Mouse (Mus musculus) cortical plate, adult 2 months (tissue): ENCODE data around the gene Chd6. TPM values are rescaled to one million over a fixed set of nuclear protein-coding genes. Genes with fewer than 3 reads are reported as not detected.

Experiments used
- H3K27ac ChIP-seq: fragments of 200-500 bp; 2 replicates; pipeline ENCODE4 v1.5.1; 2012; ENCODE audit warnings: low read length, control low read depth, inconsistent platforms; ENCODE audit not compliant: insufficient read depth
- H3K4me1 ChIP-seq: fragments of 200-500 bp; 2 replicates; pipeline ENCODE4 v1.6.1; 2011; ENCODE audit warnings: low read length; ENCODE audit not compliant: control insufficient read depth, insufficient read depth
- H3K4me3 ChIP-seq: fragments of 200-500 bp; 2 replicates; pipeline ENCODE4 v1.5.1; 2011; ENCODE audit warnings: mild to moderate bottlenecking, low read length, control low read depth; ENCODE audit not compliant: insufficient read depth
- CTCF ChIP-seq: fragments of 200-500 bp; IDR thresholded peaks from 2 replicates; pipeline ENCODE4 v1.5.1; 2011; ENCODE audit warnings: mild to moderate bottlenecking, control low read depth, low read length; ENCODE audit not compliant: insufficient read depth; ENCODE audit errors: extremely low read depth
- POLR2A ChIP-seq: fragments of 200-500 bp; IDR thresholded peaks from 2 replicates; pipeline ENCODE4 v1.6.1; 2011; ENCODE audit warnings: mild to moderate bottlenecking, low read length, control low read depth; ENCODE audit not compliant: insufficient read depth; ENCODE audit errors: extremely low read depth
- polyA plus RNA-seq: library from polyadenylated mRNA; depleted of rRNA; stranded (reverse); fragments of >200 nt; gene quantifications from 2 replicates; pipeline ENCODE4 v1.2.3, GENCODE M21; 2012

The Chd6 gene
- polyA plus RNA-seq, 1 experiment: 26.7 TPM

- H3K4me3 ChIP-seq: no peak overlapping the region
- no peak overlapping the region for H3K27ac ChIP-seq
- TF ChIP-seq CTCF (no peak), POLR2A (no peak)
- no peaks in the 10 kb centered on the region for H3K4me1 ChIP-seq
Measured at GRCm38 (mm10) chr2:160940930-160941709, 167.8 kb downstream of the Chd6 start.

- no peak overlapping the region for H3K27ac ChIP-seq
- no peak overlapping the region for H3K4me3 ChIP-seq
- TF ChIP-seq CTCF (no peak), POLR2A (no peak)
- no peaks in the 10 kb centered on the region for H3K4me1 ChIP-seq
Measured at GRCm38 (mm10) chr2:160934451-160934850, 174.4 kb downstream of the Chd6 start.

GRCm38 (mm10) chr2:160933890-160934289, 175.0 kb downstream of the Chd6 start:
- no peak for TF ChIP-seq POLR2A
- TF ChIP-seq CTCF: no peak
- Histone ChIP-seq H3K4me3 (no peak overlapping the region), H3K27ac (no peak overlapping the region), H3K4me1 (no peaks in the 10 kb centered on the region)

GRCm38 (mm10) chr2:160932981-160933380, 175.9 kb downstream of the Chd6 start:
- no peak overlapping the region for H3K4me3 ChIP-seq
- TF ChIP-seq POLR2A: no peak
- no peak for TF ChIP-seq CTCF
- H3K27ac ChIP-seq: no peak overlapping the region
- H3K4me1 ChIP-seq: no peaks in the 10 kb centered on the region

GRCm38 (mm10) chr2:160932325-160932724, 176.6 kb downstream of the Chd6 start:
- Histone ChIP-seq H3K27ac (no peak overlapping the region), H3K4me1 (no peaks in the 10 kb centered on the region), H3K4me3 (no peak overlapping the region)
- TF ChIP-seq CTCF (no peak), POLR2A (no peak)

GRCm38 (mm10) chr2:160931378-160931777, 177.5 kb downstream of the Chd6 start:
- Histone ChIP-seq H3K4me3 (no peak overlapping the region), H3K4me1 (no peaks in the 10 kb centered on the region), H3K27ac (no peak overlapping the region)
- TF ChIP-seq POLR2A (no peak), CTCF (no peak)

GRCm38 (mm10) chr2:160925203-160925602, 183.7 kb downstream of the Chd6 start:
- Histone ChIP-seq H3K27ac (no peak overlapping the region), H3K4me1 (no peaks in the 10 kb centered on the region), H3K4me3 (no peak overlapping the region)
- no peak for TF ChIP-seq CTCF
- no peak for TF ChIP-seq POLR2A

GRCm38 (mm10) chr2:160921285-160921684, 187.6 kb downstream of the Chd6 start:
- no peak overlapping the region for H3K27ac ChIP-seq
- H3K4me3 ChIP-seq: no peak overlapping the region
- no peaks in the 10 kb centered on the region for H3K4me1 ChIP-seq
- TF ChIP-seq POLR2A (no peak), CTCF (no peak)

GRCm38 (mm10) chr2:160918930-160919215, 190.0 kb downstream of the Chd6 start:
- Histone ChIP-seq H3K4me1 (no peaks in the 10 kb centered on the region), H3K27ac (no peak overlapping the region), H3K4me3 (no peak overlapping the region)
- TF ChIP-seq CTCF (no peak), POLR2A (no peak)

GRCm38 (mm10) chr2:160918154-160918929, 190.5 kb downstream of the Chd6 start:
- Histone ChIP-seq H3K4me1 (no peaks in the 10 kb centered on the region), H3K27ac (no peak overlapping the region), H3K4me3 (no peak overlapping the region)
- no peak for TF ChIP-seq CTCF
- TF ChIP-seq POLR2A: no peak
